Mouse (Mus musculus): ENCODE data around the gene Creb3l2. TPM values are rescaled to one million over a fixed set of nuclear protein-coding genes. Genes with fewer than 3 reads are reported as not detected.

Gene Creb3l2
- total and polyA plus RNA-seq, 2 experiments from 2014 or later: 2.0 to 5.0 TPM

DNA sequence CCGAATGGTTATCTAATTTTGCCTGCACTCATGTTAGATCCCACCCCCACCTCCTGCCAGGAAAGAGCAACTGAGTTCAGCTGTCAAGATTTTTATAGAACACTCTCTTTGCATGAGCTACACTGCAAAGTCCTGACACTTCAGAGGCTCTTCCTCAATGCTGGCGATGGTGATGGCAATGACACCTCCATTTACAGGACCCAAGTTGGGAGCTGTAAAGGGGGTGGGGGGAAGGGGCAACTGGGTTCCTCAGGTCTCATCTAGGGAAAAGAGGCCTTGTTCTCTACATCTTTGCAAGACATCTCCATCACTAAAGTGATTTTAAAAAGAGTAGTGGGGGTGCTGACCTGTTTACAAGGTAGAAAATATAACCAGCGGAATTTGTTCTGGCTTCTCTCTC lies 112.6 kb downstream of the Creb3l2 start:
- WGBS: 74% methylated on average over 3 of the region's 3 CpGs

DNA sequence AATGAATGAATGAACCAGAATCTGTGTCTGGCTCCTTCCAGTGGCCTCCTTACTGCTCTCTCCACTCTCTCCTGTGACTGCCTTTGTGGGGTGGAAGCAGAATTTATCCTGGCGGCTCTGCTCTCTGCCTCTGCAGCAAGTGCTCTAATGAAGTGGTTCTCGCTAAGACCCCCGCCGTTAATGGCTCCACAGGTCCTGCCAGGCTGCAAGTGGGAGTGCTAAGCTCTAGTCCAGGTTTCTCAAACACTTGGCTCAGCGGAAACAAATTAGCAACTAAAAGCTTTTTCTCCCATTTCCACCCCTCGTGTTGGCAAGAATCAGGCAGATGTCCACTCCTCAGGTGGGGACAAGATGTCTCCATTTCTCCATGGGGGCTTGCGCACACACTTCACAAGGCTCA lies 113.3 kb downstream of the Creb3l2 start:
- no peak for ATAC-seq
- H3K9ac ChIP-seq: no peak overlapping the region
- H3K36me3 ChIP-seq (ENCODE audit: insufficient read depth): no peaks in the 10 kb centered on the region
- no peaks in the 10 kb centered on the region for H3K27me3 ChIP-seq (ENCODE audit: insufficient read depth, low read length)
- no peak overlapping the region for H3K4me2 ChIP-seq (ENCODE audit: low read depth)
- 29% methylated on average over 7 of the region's 7 CpGs for WGBS
- peaks cover 16% of the 10 kb centered on the region for H3K4me1 ChIP-seq (ENCODE audit: insufficient read depth)
- peak; percentile 17 for DNase-seq
- no peak for TF ChIP-seq CTCF (IDR thresholded peaks at IDR 0.05; ENCODE audit: low read depth)
- no peak overlapping the region for H3K4me3 ChIP-seq (ENCODE audit: low read depth, low read length)
- no peak overlapping the region for H3K27ac ChIP-seq (ENCODE audit: low read depth, low read length)
- H3K9me3 ChIP-seq (ENCODE audit: low read length): no peaks in the 10 kb centered on the region

More for the DNA sequence above, 112.6 kb downstream of the Creb3l2 start:
- ATAC-seq (no peak), DNase-seq (no peak)
- peaks cover 16% of the 10 kb centered on the region for H3K4me1 ChIP-seq (ENCODE audit: insufficient read depth)
- no peaks in the 10 kb centered on the region for H3K36me3 ChIP-seq (ENCODE audit: insufficient read depth)
- H3K27me3 ChIP-seq (ENCODE audit: insufficient read depth, low read length): no peaks in the 10 kb centered on the region
- no peak for TF ChIP-seq CTCF (IDR thresholded peaks at IDR 0.05; ENCODE audit: low read depth)
- no peak overlapping the region for H3K4me2 ChIP-seq (ENCODE audit: low read depth)
- H3K9me3 ChIP-seq (ENCODE audit: low read length): no peaks in the 10 kb centered on the region
- no peak overlapping the region for H3K9ac ChIP-seq
- H3K27ac ChIP-seq (ENCODE audit: low read depth, low read length): no peak overlapping the region
- no peak overlapping the region for H3K4me3 ChIP-seq (ENCODE audit: low read depth, low read length)

DNA sequence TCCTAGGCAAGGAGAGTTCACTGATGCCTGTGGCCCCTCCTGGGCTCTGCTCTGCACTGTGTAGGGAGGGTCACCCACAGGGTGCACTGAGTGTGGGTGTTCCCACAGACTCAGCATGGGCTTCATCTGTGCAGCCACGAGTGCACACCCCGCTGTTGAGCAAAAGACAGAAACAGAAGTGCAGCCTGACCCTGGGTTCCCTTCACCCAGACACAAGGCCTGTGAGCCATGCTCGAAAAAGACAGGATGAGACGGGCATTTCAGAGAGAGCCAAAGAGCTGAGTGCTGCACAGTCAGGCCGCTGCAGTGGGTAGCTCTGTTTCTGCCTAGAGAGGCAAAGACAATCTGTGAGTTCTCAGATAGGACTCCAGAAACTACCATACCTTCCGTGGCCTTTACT lies 114.4 kb downstream of the Creb3l2 start:
- ATAC-seq: no peak
- no peaks in the 10 kb centered on the region for H3K9me3 ChIP-seq (ENCODE audit: low read length)
- H3K27me3 ChIP-seq (ENCODE audit: insufficient read depth, low read length): no peaks in the 10 kb centered on the region
- no peak overlapping the region for H3K4me2 ChIP-seq (ENCODE audit: low read depth)
- no peak for DNase-seq
- WGBS: 51% methylated on average over 6 of the region's 6 CpGs
- no peak overlapping the region for H3K4me3 ChIP-seq (ENCODE audit: low read depth, low read length)
- no peaks in the 10 kb centered on the region for H3K36me3 ChIP-seq (ENCODE audit: insufficient read depth)
- no peak overlapping the region for H3K9ac ChIP-seq
- H3K4me1 ChIP-seq (ENCODE audit: insufficient read depth): peaks cover 16% of the 10 kb centered on the region
- TF ChIP-seq CTCF (IDR thresholded peaks at IDR 0.05; ENCODE audit: low read depth): no peak
- H3K27ac ChIP-seq (ENCODE audit: low read depth, low read length): no peak overlapping the region

DNA sequence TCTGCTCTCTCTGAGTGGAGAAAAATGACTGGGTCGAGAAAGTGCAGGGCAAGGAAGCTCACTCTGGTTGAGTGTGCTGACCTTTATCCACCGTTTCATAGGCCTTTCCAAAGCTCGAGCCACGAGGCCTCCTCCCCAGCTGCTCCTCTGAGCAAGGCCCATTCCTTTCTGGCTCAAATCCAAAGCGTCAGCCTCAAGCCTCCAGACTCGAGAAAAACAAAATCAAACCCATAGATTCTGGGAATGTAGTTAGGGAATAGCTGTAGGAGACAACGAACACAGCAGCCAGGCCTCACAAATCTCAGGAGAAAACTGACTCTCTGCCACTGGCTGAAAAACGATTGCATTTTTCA lies 115.4 kb downstream of the Creb3l2 start:
- peaks cover 16% of the 10 kb centered on the region for H3K4me1 ChIP-seq (ENCODE audit: insufficient read depth)
- no peaks in the 10 kb centered on the region for H3K9me3 ChIP-seq (ENCODE audit: low read length)
- WGBS: 21% methylated on average over 8 of the region's 8 CpGs
- ATAC-seq: no peak
- H3K27me3 ChIP-seq (ENCODE audit: insufficient read depth, low read length): no peaks in the 10 kb centered on the region
- H3K36me3 ChIP-seq (ENCODE audit: insufficient read depth): no peaks in the 10 kb centered on the region
- DNase-seq: peak; percentile 43
- H3K27ac ChIP-seq (ENCODE audit: low read depth, low read length): no peak overlapping the region
- no peak overlapping the region for H3K4me2 ChIP-seq (ENCODE audit: low read depth)
- no peak overlapping the region for H3K4me3 ChIP-seq (ENCODE audit: low read depth, low read length)
- H3K9ac ChIP-seq: no peak overlapping the region
- no peak for TF ChIP-seq CTCF (IDR thresholded peaks at IDR 0.05; ENCODE audit: low read depth)

- DNase-seq (no peak), ATAC-seq (no peak)
- Histone ChIP-seq H3K4me1 (ENCODE audit: insufficient read depth) (peaks cover 11% of the 10 kb centered on the region; the same call in 1 of the 2 replicates), H3K27ac (ENCODE audit: low read depth, low read length) (no peak overlapping the region), H3K9me3 (ENCODE audit: low read length) (no peaks in the 10 kb centered on the region), H3K27me3 (ENCODE audit: insufficient read depth, low read length) (no peaks in the 10 kb centered on the region), H3K9ac (no peak overlapping the region), H3K36me3 (ENCODE audit: insufficient read depth) (no peaks in the 10 kb centered on the region), H3K4me2 (ENCODE audit: low read depth) (no peak overlapping the region), H3K4me3 (ENCODE audit: low read depth, low read length) (no peak overlapping the region)
- TF ChIP-seq CTCF (IDR thresholded peaks at IDR 0.05; ENCODE audit: low read depth): no peak
- WGBS: 90% methylated on average over 9 of the region's 9 CpGs
These were observed 115.9 kb downstream of the Creb3l2 start for GRCm38 (mm10) chr6:37325906-37326602.

GRCm38 (mm10) chr6:37325076-37325475 lies 116.9 kb downstream of the Creb3l2 start:
- H3K9me3 ChIP-seq (ENCODE audit: low read length): no peaks in the 10 kb centered on the region
- 86% methylated on average over 3 of the region's 3 CpGs for WGBS

DNA sequence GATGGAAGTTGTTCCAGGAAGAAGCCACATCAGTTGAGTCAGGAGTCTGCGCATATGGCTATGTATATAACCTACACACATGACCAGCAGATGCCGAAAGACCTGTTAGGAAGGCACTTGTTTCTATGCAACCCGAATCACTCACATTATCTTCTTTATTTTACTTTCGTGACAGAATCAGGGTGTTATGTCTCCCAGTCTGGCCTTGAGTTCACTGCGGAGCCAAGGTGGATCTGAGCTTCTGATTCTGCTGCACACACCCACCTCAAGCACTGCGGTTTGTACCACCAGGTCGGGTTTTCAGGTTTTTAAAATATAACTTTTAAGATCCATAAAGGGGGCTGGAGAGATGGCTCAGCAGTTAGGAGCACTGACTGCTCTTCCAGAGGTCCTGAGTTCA lies 119.3 kb downstream of the Creb3l2 start:
- Histone ChIP-seq H3K36me3 (ENCODE audit: insufficient read depth) (no peaks in the 10 kb centered on the region), H3K27ac (ENCODE audit: low read depth, low read length) (no peak overlapping the region), H3K4me2 (ENCODE audit: low read depth) (no peak overlapping the region), H3K4me1 (ENCODE audit: insufficient read depth) (peaks cover 5% of the 10 kb centered on the region; the same call in 1 of the 2 replicates), H3K9ac (no peak overlapping the region), H3K4me3 (ENCODE audit: low read depth, low read length) (no peak overlapping the region), H3K9me3 (ENCODE audit: low read length) (no peaks in the 10 kb centered on the region), H3K27me3 (ENCODE audit: insufficient read depth, low read length) (no peaks in the 10 kb centered on the region)
- no peak for TF ChIP-seq CTCF (IDR thresholded peaks at IDR 0.05; ENCODE audit: low read depth)
- DNase-seq (no peak), ATAC-seq (no peak)
- 93% methylated on average over 7 of the region's 7 CpGs for WGBS

More at GRCm38 (mm10) chr6:37325076-37325475, 116.9 kb downstream of the Creb3l2 start:
- no peak for DNase-seq
- Histone ChIP-seq H3K27me3 (ENCODE audit: insufficient read depth, low read length) (no peaks in the 10 kb centered on the region), H3K4me3 (ENCODE audit: low read depth, low read length) (no peak overlapping the region), H3K27ac (ENCODE audit: low read depth, low read length) (no peak overlapping the region), H3K9ac (no peak overlapping the region), H3K4me2 (ENCODE audit: low read depth) (no peak overlapping the region), H3K36me3 (ENCODE audit: insufficient read depth) (no peaks in the 10 kb centered on the region), H3K4me1 (ENCODE audit: insufficient read depth) (peaks cover 5% of the 10 kb centered on the region; the same call in 1 of the 2 replicates)
- no peak for TF ChIP-seq CTCF (IDR thresholded peaks at IDR 0.05; ENCODE audit: low read depth)
- ATAC-seq: no peak
